Mouse (Mus musculus) forebrain, postnatal 0 days (tissue): ENCODE measurements around the gene Dcps. TPM values are rescaled to one million over a fixed set of nuclear protein-coding genes. Genes with fewer than 3 reads are reported as not detected.

Experiments
- ATAC-seq: fragments of 200-750 bp; cut with Nextera tagmentation; 2 replicates; pipeline ENCODE4 v1.8.0; 2017; ENCODE audit warnings: mild to moderate bottlenecking, moderate library complexity
- DNase-seq: peaks from one replicate; pipeline ENCODE4 v3.0.0-alpha.2; 2015
- H3K27ac ChIP-seq: fragments of 300-500 bp; sonication (generic); 2 replicates; pipeline ENCODE4 v1.5.1; 2014; ENCODE audit warnings: low read depth, mild to moderate bottlenecking, antibody characterized with exemption, low read length, moderate library complexity, mixed read lengths
- H3K27me3 ChIP-seq: fragments of 300-500 bp; sonication (generic); 2 replicates; pipeline ENCODE4 v1.6.1; 2014; ENCODE audit warnings: mild to moderate bottlenecking, low read length, mixed read lengths; ENCODE audit not compliant: insufficient read depth
- H3K36me3 ChIP-seq: fragments of 300-500 bp; sonication (generic); 2 replicates; pipeline ENCODE4 v1.6.1; 2014; ENCODE audit warnings: mild to moderate bottlenecking, moderate library complexity; ENCODE audit not compliant: insufficient read depth
- H3K4me1 ChIP-seq: fragments of 300-500 bp; sonication (generic); 2 replicates; pipeline ENCODE4 v1.6.1; 2014; ENCODE audit warnings: antibody characterized with exemption; ENCODE audit not compliant: insufficient read depth
- H3K4me2 ChIP-seq: fragments of 300-500 bp; sonication (generic); 2 replicates; pipeline ENCODE4 v1.6.1; 2014; ENCODE audit warnings: low read depth, mild to moderate bottlenecking, moderate library complexity
- H3K4me3 ChIP-seq: fragments of 300-500 bp; sonication (generic); 2 replicates; pipeline ENCODE4 v1.5.1; 2014; ENCODE audit warnings: low read depth, low read length, mixed read lengths
- H3K9ac ChIP-seq: fragments of 300-500 bp; sonication (generic); 2 replicates; pipeline ENCODE4 v1.6.1; 2014; ENCODE audit warnings: mild to moderate bottlenecking
- H3K9me3 ChIP-seq: fragments of 300-500 bp; sonication (generic); 2 replicates; pipeline ENCODE4 v1.6.1; 2016; ENCODE audit warnings: low read length
- CTCF ChIP-seq: sonication (generic); IDR thresholded peaks from 2 replicates; pipeline ENCODE4 v1.5.1; 2016; ENCODE audit warnings: antibody characterized with exemption, control low read depth, low read depth
- WGBS: fragments of 180-500 bp; shearing (Covaris S2); extraction: QIAGEN DNeasy Blood & Tissue Kit; methylation state at CpG from one replicate; pipeline ENCODE4 v1.1.7; 2014; 5-methylcytosine and 5-hydroxymethylcytosine counted together
- polyA plus RNA-seq: library from polyadenylated mRNA; unstranded; fragments of >200 nt; fragmentation: Nextera tagmentation; extraction: Ambion mirVana; gene quantifications from 2 replicates; pipeline ENCODE4 v1.2.1, GENCODE M21; 2015
- total RNA-seq: library from RNA; depleted of rRNA; stranded (reverse); fragments of >200 nt; gene quantifications from 2 replicates; pipeline ENCODE4 v1.2.3, GENCODE M21; 2014

Dcps gene
- total and polyA plus RNA-seq, 2 experiments from 2014 or later, result 48.5 to 63.6 TPM

GRCm38 (mm10) chr9:35122551-35123266, 53.2 kb downstream of the Dcps start:
- no peak for DNase-seq
- peaks cover 2% of the 10 kb centered on the region for H3K4me1 ChIP-seq
- H3K4me3 ChIP-seq, result no peak overlapping the region
- H3K36me3 ChIP-seq, result peaks cover 29% of the 10 kb centered on the region
- no peak for ATAC-seq
- TF ChIP-seq CTCF, result no peak
- 89% methylated on average over 5 of the region's 5 CpGs for WGBS
- no peak overlapping the region for H3K27ac ChIP-seq
- no peaks in the 10 kb centered on the region for H3K9me3 ChIP-seq
- H3K4me2 ChIP-seq, result no peak overlapping the region
- H3K9ac ChIP-seq, result no peak overlapping the region
- H3K27me3 ChIP-seq, result no peaks in the 10 kb centered on the region

- DNase-seq, result no peak
- Histone ChIP-seq H3K27me3 (no peaks in the 10 kb centered on the region), H3K9ac (no peak within 1 kb of the TSS), H3K27ac (no peak within 1 kb of the TSS), H3K4me2 (no peak within 1 kb of the TSS), H3K4me1 (peaks cover 7% of the 10 kb centered on the region), H3K4me3 (no peak within 1 kb of the TSS), H3K36me3 (peaks cover 4% of the 10 kb centered on the region; the same call in 1 of the 2 replicates), H3K9me3 (no peaks in the 10 kb centered on the region)
- no peak for TF ChIP-seq CTCF
- WGBS, result 76% methylated on average over 6 of the region's 6 CpGs
- ATAC-seq, result no peak
Observed at GRCm38 (mm10) chr9:35119168-35119567, 56.7 kb downstream of the Dcps start, which contains the start of gene St3gal4. Gene St3gal4, minus strand, starts transcription at chr9:35119268.

GRCm38 (mm10) chr9:35118563-35118962, 57.3 kb downstream of the Dcps start:
- WGBS, result 84% methylated on average over 2 of the region's 2 CpGs
- DNase-seq, result no peak
- no peak overlapping the region for H3K4me2 ChIP-seq

GRCm38 (mm10) chr9:35117384-35118295, 58.2 kb downstream of the Dcps start:
- no peaks in the 10 kb centered on the region for H3K27me3 ChIP-seq
- no peaks in the 10 kb centered on the region for H3K9me3 ChIP-seq
- DNase-seq (peak; percentile 47), ATAC-seq (peak; percentile 18)
- H3K36me3 ChIP-seq, result no peaks in the 10 kb centered on the region
- peaks cover 7% of the 10 kb centered on the region for H3K4me1 ChIP-seq
- TF ChIP-seq CTCF, result no peak
- peak overlapping the region; percentile 64 for H3K4me2 ChIP-seq
- peak overlapping the region; percentile 75 for H3K4me3 ChIP-seq
- H3K27ac ChIP-seq, result peak overlapping the region; percentile 75
- 33% methylated on average over 15 of the region's 15 CpGs for WGBS
- peak overlapping the region; percentile 73 for H3K9ac ChIP-seq

More at GRCm38 (mm10) chr9:35118563-35118962, 57.3 kb downstream of the Dcps start:
- peaks cover 7% of the 10 kb centered on the region for H3K4me1 ChIP-seq
- H3K27me3 ChIP-seq, result no peaks in the 10 kb centered on the region
- H3K9ac ChIP-seq, result no peak overlapping the region
- TF ChIP-seq CTCF, result no peak
- H3K4me3 ChIP-seq, result no peak overlapping the region
- H3K9me3 ChIP-seq, result no peaks in the 10 kb centered on the region
- no peak for ATAC-seq
- H3K27ac ChIP-seq, result no peak overlapping the region
- no peaks in the 10 kb centered on the region for H3K36me3 ChIP-seq

- no peaks in the 10 kb centered on the region for H3K36me3 ChIP-seq
- H3K27ac ChIP-seq, result peak overlapping the region; percentile 75
- H3K4me1 ChIP-seq, result peaks cover 7% of the 10 kb centered on the region
- ATAC-seq (peak; percentile 94), DNase-seq (peak; percentile 88)
- peak overlapping the region; percentile 75 for H3K4me3 ChIP-seq
- peak overlapping the region; percentile 73 for H3K9ac ChIP-seq
- H3K9me3 ChIP-seq, result no peaks in the 10 kb centered on the region
- no peaks in the 10 kb centered on the region for H3K27me3 ChIP-seq
- 3% methylated on average over 78 of the region's 84 CpGs for WGBS
- H3K4me2 ChIP-seq, result peak overlapping the region; percentile 64
- no peak for TF ChIP-seq CTCF
Observed at GRCm38 (mm10) chr9:35116391-35117381, 59.2 kb downstream of the Dcps start.

- H3K27ac ChIP-seq, result no peak overlapping the region
- H3K4me2 ChIP-seq, result peak overlapping the region; percentile 64
- H3K9ac ChIP-seq, result no peak overlapping the region
- H3K9me3 ChIP-seq, result no peaks in the 10 kb centered on the region
- TF ChIP-seq CTCF, result no peak
- DNase-seq, result no peak
- H3K36me3 ChIP-seq, result no peaks in the 10 kb centered on the region
- no peaks in the 10 kb centered on the region for H3K27me3 ChIP-seq
- H3K4me3 ChIP-seq, result peak overlapping the region; percentile 75
- ATAC-seq, result no peak
- H3K4me1 ChIP-seq, result peaks cover 7% of the 10 kb centered on the region
- 41% methylated on average over 4 of the region's 4 CpGs for WGBS
Observed at GRCm38 (mm10) chr9:35115804-35116203, 60.1 kb downstream of the Dcps start.
